Mouse (Mus musculus): ENCODE results near the gene Mllt6. TPM values are rescaled to one million over a fixed set of nuclear protein-coding genes. Genes with fewer than 3 reads are reported as not detected.
A peak's percentile ranks its signal among the peaks of the same experiment; 100 is the strongest.

Mllt6 gene
- total and polyA plus RNA-seq, 3 experiments = 17.2 to 17.6 TPM; not detected in 1

GRCm38 (mm10) chr11:97631046-97631445, 32.2 kb upstream of the Mllt6 start:
- Histone ChIP-seq H3K79me2 (ENCODE audit: control insufficient read depth, insufficient read depth, low read length, poor library complexity) (no peaks in the 10 kb centered on the region), H3K9me3 (replicated peaks; ENCODE audit: insufficient read depth, low read length) (no peaks in the 10 kb centered on the region), H3K4me3 (ENCODE audit: control insufficient read depth in 1 of 2, insufficient read depth in 1 of 2, low read depth in 2 of 2, low read length in 2 of 2) (no peak overlapping the region), H3K9ac (ENCODE audit: control insufficient read depth, low read depth, low read length, poor library complexity, severe bottlenecking) (no peak overlapping the region), H3K27me3 (ENCODE audit: control insufficient read depth in 1 of 2, insufficient read depth in 2 of 2, low read length in 2 of 2) (peaks cover 3 to 4% of the 10 kb centered on the region in 2 experiments), H3K27ac (ENCODE audit: control insufficient read depth, low read depth, low read length) (no peak overlapping the region), H3K4me1 (ENCODE audit: control insufficient read depth in 1 of 2, insufficient read depth in 2 of 2, low read length in 2 of 2) (peaks cover 0 to 3% of the 10 kb centered on the region in 2 experiments; a peak in 1 of 4 replicates), H3K36me3 (ENCODE audit: control insufficient read depth in 1 of 2, insufficient read depth in 2 of 2, low read length in 2 of 2) (0 out of 4 replicates have a peak, but pooled peaks cover 0 to 2% of the 10 kb centered on the region in 2 experiments)
- no peak for DNase-seq (ENCODE audit: low read depth, low spot score)
- TF ChIP-seq RAD21 (IDR thresholded peaks at IDR 0.05; ENCODE audit: low read depth, low read length) (no peak), USF1 (IDR thresholded peaks at IDR 0.05; ENCODE audit: low read depth, low read length) (peak; percentile 44; the same call in 1 of the 2 replicates)

GRCm38 (mm10) chr11:97631500-97631899, 31.7 kb upstream of the Mllt6 start:
- Histone ChIP-seq H3K79me2 (ENCODE audit: control insufficient read depth, insufficient read depth, low read length, poor library complexity) (no peaks in the 10 kb centered on the region), H3K36me3 (ENCODE audit: control insufficient read depth in 1 of 2, insufficient read depth in 2 of 2, low read length in 2 of 2) (0 out of 4 replicates have a peak, but pooled peaks cover 0 to 2% of the 10 kb centered on the region in 2 experiments), H3K27me3 (ENCODE audit: control insufficient read depth in 1 of 2, insufficient read depth in 2 of 2, low read length in 2 of 2) (peaks cover 3 to 6% of the 10 kb centered on the region in 2 experiments), H3K27ac (ENCODE audit: control insufficient read depth, low read depth, low read length) (no peak overlapping the region), H3K9me3 (replicated peaks; ENCODE audit: insufficient read depth, low read length) (no peaks in the 10 kb centered on the region), H3K9ac (ENCODE audit: control insufficient read depth, low read depth, low read length, poor library complexity, severe bottlenecking) (no peak overlapping the region), H3K4me3 (ENCODE audit: control insufficient read depth in 1 of 2, insufficient read depth in 1 of 2, low read depth in 2 of 2, low read length in 2 of 2) (no peak overlapping the region), H3K4me1 (ENCODE audit: control insufficient read depth in 1 of 2, insufficient read depth in 2 of 2, low read length in 2 of 2) (peaks cover 0 to 3% of the 10 kb centered on the region in 2 experiments; a peak in 1 of 4 replicates)
- no peak for DNase-seq (ENCODE audit: low read depth, low spot score)
- no peak for TF ChIP-seq KAT2A (conservative IDR thresholded peaks at IDR 0.05; ENCODE audit: low read depth, low read length)
- no peak for TF ChIP-seq MAZ (IDR thresholded peaks at IDR 0.05; ENCODE audit: low read depth, low read length)
- TF ChIP-seq MAFK (IDR thresholded peaks at IDR 0.05; ENCODE audit: borderline replicate concordance, low read depth, low read length) = no peak
- no peak for TF ChIP-seq BHLHE40 (IDR thresholded peaks at IDR 0.05; ENCODE audit: borderline replicate concordance, low read depth, low read length)

GRCm38 (mm10) chr11:97631938-97632337, 31.3 kb upstream of the Mllt6 start:
- H3K27me3 ChIP-seq (ENCODE audit: control insufficient read depth in 1 of 2, insufficient read depth in 2 of 2, low read length in 2 of 2) = peaks cover 3 to 6% of the 10 kb centered on the region in 2 experiments
- no peak for TF ChIP-seq NELFE (IDR thresholded peaks at IDR 0.05; ENCODE audit: low read depth, low read length)
- TF ChIP-seq MEF2A (IDR thresholded peaks at IDR 0.05; ENCODE audit: extremely low read depth, insufficient replicate concordance, low read depth, low read length, poor library complexity, severe bottlenecking) = no peak
- no peak for TF ChIP-seq JUND (IDR thresholded peaks at IDR 0.05; ENCODE audit: low read depth, low read length)
- TF ChIP-seq MXI1 (IDR thresholded peaks at IDR 0.05; ENCODE audit: low read depth, low read length) = peak; percentile 34; the same call in 1 of the 2 replicates
- peak in 1 of 2 experiments; percentile 32; a peak in 1 of 4 replicates for TF ChIP-seq USF2 (IDR thresholded peaks at IDR 0.05; ENCODE audit: borderline replicate concordance in 1 of 2, insufficient read depth in 1 of 2, low read depth in 1 of 2, low read length in 2 of 2)
- 0 out of 2 replicates have a peak, but pooled peaks have one; percentile 16 for TF ChIP-seq BHLHE40 (IDR thresholded peaks at IDR 0.05; ENCODE audit: borderline replicate concordance, low read depth, low read length)
- 0 out of 2 replicates have a peak, but pooled peaks have one; percentile 13 for TF ChIP-seq RCOR1 (IDR thresholded peaks at IDR 0.05; ENCODE audit: low read depth, low read length)
- TF ChIP-seq HCFC1 (IDR thresholded peaks at IDR 0.05; ENCODE audit: low read depth, low read length) = 0 out of 2 replicates have a peak, but pooled peaks have one; percentile 38
- TF ChIP-seq POLR2AphosphoS2 (IDR thresholded peaks at IDR 0.05; ENCODE audit: low read length) = no peak
- no peak for TF ChIP-seq NRF1 (IDR thresholded peaks at IDR 0.05; ENCODE audit: insufficient read depth, low read depth, low read length, poor library complexity, severe bottlenecking)
- TF ChIP-seq CHD2 (IDR thresholded peaks at IDR 0.05; ENCODE audit: low read length) = no peak
- TF ChIP-seq USF1 (IDR thresholded peaks at IDR 0.05; ENCODE audit: low read depth, low read length) = peak; percentile 78
- TF ChIP-seq SMC3 (IDR thresholded peaks at IDR 0.05; ENCODE audit: low read depth, low read length) = peak; percentile 76
- peak; percentile 61 for TF ChIP-seq RAD21 (IDR thresholded peaks at IDR 0.05; ENCODE audit: low read depth, low read length)
- TF ChIP-seq MAZ (IDR thresholded peaks at IDR 0.05; ENCODE audit: low read depth, low read length) = peak; percentile 60; the same call in 1 of the 2 replicates
- TF ChIP-seq MAX (IDR thresholded peaks at IDR 0.05; ENCODE audit: low read length) = peak; percentile 90
- TF ChIP-seq ZKSCAN1 (IDR thresholded peaks at IDR 0.05; ENCODE audit: low read depth, low read length) = no peak
- no peak for TF ChIP-seq TCF12 (IDR thresholded peaks at IDR 0.05; ENCODE audit: low read depth, low read length)
- TF ChIP-seq POLR2A (IDR thresholded peaks at IDR 0.05; ENCODE audit: control insufficient read depth in 1 of 2, insufficient read depth in 1 of 2, low read depth in 1 of 2, low read length in 2 of 2, poor library complexity in 1 of 2) = no peak
- 0 out of 2 replicates have a peak, but pooled peaks have one; percentile 30 for TF ChIP-seq SIN3A (IDR thresholded peaks at IDR 0.05; ENCODE audit: low read length)
- TF ChIP-seq CTCF (IDR thresholded peaks at IDR 0.05 in 2 of 3, conservative IDR thresholded peaks at IDR 0.05 in 1 of 3; ENCODE audit: control insufficient read depth in 1 of 3, insufficient read depth in 1 of 3, low read depth in 2 of 3, low read length in 3 of 3, poor library complexity in 1 of 3, severe bottlenecking in 1 of 3) = peak; percentile 96 to 99 (median 97)
- TF ChIP-seq MYC (IDR thresholded peaks at IDR 0.05; ENCODE audit: low read depth, low read length) = peak; percentile 63; the same call in 1 of the 2 replicates

More at GRCm38 (mm10) chr11:97631938-97632337, 31.3 kb upstream of the Mllt6 start:
- peak; percentile 83 for DNase-seq (ENCODE audit: low read depth, low spot score)
- no peaks in the 10 kb centered on the region for H3K9me3 ChIP-seq (replicated peaks; ENCODE audit: insufficient read depth, low read length)
- H3K27ac ChIP-seq (ENCODE audit: control insufficient read depth, low read depth, low read length) = no peak overlapping the region
- H3K36me3 ChIP-seq (ENCODE audit: control insufficient read depth in 1 of 2, insufficient read depth in 2 of 2, low read length in 2 of 2) = 0 out of 4 replicates have a peak, but pooled peaks cover 0 to 2% of the 10 kb centered on the region in 2 experiments
- no peak overlapping the region for H3K9ac ChIP-seq (ENCODE audit: control insufficient read depth, low read depth, low read length, poor library complexity, severe bottlenecking)
- no peaks in the 10 kb centered on the region for H3K79me2 ChIP-seq (ENCODE audit: control insufficient read depth, insufficient read depth, low read length, poor library complexity)
- H3K4me3 ChIP-seq (ENCODE audit: control insufficient read depth in 1 of 2, insufficient read depth in 1 of 2, low read depth in 2 of 2, low read length in 2 of 2) = no peak overlapping the region
- peaks cover 0 to 3% of the 10 kb centered on the region in 2 experiments; a peak in 1 of 4 replicates for H3K4me1 ChIP-seq (ENCODE audit: control insufficient read depth in 1 of 2, insufficient read depth in 2 of 2, low read length in 2 of 2)

Data from MEL (cell line).